Mouse (Mus musculus) MEL (cell line): Measurements from ENCODE around the gene Gm20388. TPM values are rescaled to one million over a fixed set of nuclear protein-coding genes. Genes with fewer than 3 reads are reported as not detected.
A peak's percentile ranks its signal among the peaks of the same experiment; 100 is the strongest.

Experiments
- DNase-seq: peaks from one replicate; pipeline ENCODE4 v3.0.0; 2011; ENCODE audit warnings: low read depth, low spot score
- H3K27ac ChIP-seq: 2 replicates; pipeline ENCODE4 v1.5.1; 2012; ENCODE audit warnings: low read depth, mild to moderate bottlenecking, control low read depth, low read length, moderate library complexity; ENCODE audit not compliant: control insufficient read depth
- H3K27me3 ChIP-seq, 2 experiments: fragments of 150-350 bp in 1 of 2; sonication (generic) in 1 of 2; 2 replicates each; pipeline ENCODE4 v1.6.1; 2012; ENCODE audit warnings: low read length in 2 of 2, mild to moderate bottlenecking in 2 of 2, improper control_type of control experiment in 1 of 2, moderate library complexity in 1 of 2; ENCODE audit not compliant: insufficient read depth in 2 of 2, control insufficient read depth in 1 of 2
- H3K36me3 ChIP-seq, 2 experiments: 2 replicates each; pipeline ENCODE4 v1.6.1; 2012 to 2014; ENCODE audit warnings: low read length in 2 of 2, improper control_type of control experiment in 1 of 2, inconsistent platforms in 1 of 2, mild to moderate bottlenecking in 1 of 2; ENCODE audit not compliant: insufficient read depth in 2 of 2, control insufficient read depth in 1 of 2
- H3K4me1 ChIP-seq, 2 experiments: fragments of 150-350 bp in 1 of 2; sonication (generic) in 1 of 2; 2 replicates each; pipeline ENCODE4 v1.6.1; 2012; ENCODE audit warnings: low read length in 2 of 2, improper control_type of control experiment in 1 of 2, mild to moderate bottlenecking in 1 of 2; ENCODE audit not compliant: insufficient read depth in 2 of 2, control insufficient read depth in 1 of 2
- H3K4me3 ChIP-seq, 2 experiments: fragments of 150-350 bp in 1 of 2; sonication (generic) in 1 of 2; 2 replicates each; pipeline ENCODE4 v1.5.1; 2012; ENCODE audit warnings: low read depth in 2 of 2, low read length in 2 of 2, mild to moderate bottlenecking in 2 of 2, moderate library complexity in 2 of 2, control low read depth in 1 of 2, improper control_type of control experiment in 1 of 2; ENCODE audit not compliant: control insufficient read depth in 1 of 2, insufficient read depth in 1 of 2
- H3K79me2 ChIP-seq: 2 replicates; pipeline ENCODE4 v1.6.1; 2012; ENCODE audit warnings: mild to moderate bottlenecking, low read length, moderate library complexity; ENCODE audit not compliant: control insufficient read depth, poor library complexity, insufficient read depth
- H3K9ac ChIP-seq: 2 replicates; pipeline ENCODE4 v1.6.1; 2012; ENCODE audit warnings: low read depth, mild to moderate bottlenecking, control low read depth, low read length, moderate library complexity; ENCODE audit not compliant: control insufficient read depth, poor library complexity, severe bottlenecking
- H3K9me3 ChIP-seq: fragments of 150-350 bp; sonication (generic); replicated peaks from 2 replicates; pipeline ENCODE4 v1.6.1; 2012; ENCODE audit warnings: mild to moderate bottlenecking, low read length, improper control_type of control experiment, moderate library complexity; ENCODE audit not compliant: insufficient read depth
- BHLHE40 ChIP-seq: IDR thresholded peaks from 2 replicates; pipeline ENCODE4 v1.6.1; 2012; ENCODE audit warnings: low read depth, mild to moderate bottlenecking, inconsistent platforms, low read length, improper control_type of control experiment, borderline replicate concordance
- CHD1 ChIP-seq: IDR thresholded peaks from 2 replicates; pipeline ENCODE4 v1.6.1; 2012; ENCODE audit warnings: low read depth, mild to moderate bottlenecking, inconsistent platforms, low read length, improper control_type of control experiment
- E2F4 ChIP-seq: IDR thresholded peaks from 2 replicates; pipeline ENCODE4 v1.6.1; 2011; ENCODE audit warnings: low read depth, low read length, improper control_type of control experiment, borderline replicate concordance
- EP300 ChIP-seq, 2 experiments: IDR thresholded peaks; 2 replicates each; pipeline ENCODE4 v1.6.1; 2011; ENCODE audit warnings: improper control_type of control experiment in 2 of 2, low read length in 2 of 2, low read depth in 1 of 2, mild to moderate bottlenecking in 1 of 2
- GABPA ChIP-seq: IDR thresholded peaks from 2 replicates; pipeline ENCODE4 v1.6.1; 2012; ENCODE audit warnings: low read depth, mild to moderate bottlenecking, inconsistent platforms, low read length, improper control_type of control experiment, moderate library complexity
- KAT2A ChIP-seq: conservative IDR thresholded peaks from 2 replicates; pipeline ENCODE4 v1.6.1; 2012; ENCODE audit warnings: low read depth, low read length, improper control_type of control experiment, inconsistent platforms
- MAX ChIP-seq: IDR thresholded peaks from 2 replicates; pipeline ENCODE4 v1.6.1; 2011; ENCODE audit warnings: low read length, improper control_type of control experiment
- MAZ ChIP-seq: IDR thresholded peaks from 2 replicates; pipeline ENCODE4 v1.6.1; 2012; ENCODE audit warnings: low read depth, mild to moderate bottlenecking, inconsistent platforms, low read length, improper control_type of control experiment
- MXI1 ChIP-seq: IDR thresholded peaks from 2 replicates; pipeline ENCODE4 v1.6.1; 2011; ENCODE audit warnings: mild to moderate bottlenecking, low read depth, low read length, improper control_type of control experiment
- NELFE ChIP-seq: IDR thresholded peaks from 2 replicates; pipeline ENCODE4 v1.6.1; 2011; ENCODE audit warnings: low read depth, low read length, improper control_type of control experiment
- NRF1 ChIP-seq: IDR thresholded peaks from 2 replicates; pipeline ENCODE4 v1.6.1; 2014; ENCODE audit warnings: low read depth, mild to moderate bottlenecking, inconsistent platforms, low read length, improper control_type of control experiment, moderate library complexity; ENCODE audit not compliant: poor library complexity, insufficient read depth, severe bottlenecking
- POLR2A ChIP-seq, 2 experiments: IDR thresholded peaks; 2 replicates each; pipeline ENCODE4 v1.6.1; 2011 to 2012; ENCODE audit warnings: low read length in 2 of 2, mild to moderate bottlenecking in 2 of 2, control low read depth in 1 of 2, improper control_type of control experiment in 1 of 2, low read depth in 1 of 2, moderate library complexity in 1 of 2; ENCODE audit not compliant: control insufficient read depth in 1 of 2, insufficient read depth in 1 of 2, poor library complexity in 1 of 2
- POLR2AphosphoS2 ChIP-seq: IDR thresholded peaks from 2 replicates; pipeline ENCODE4 v1.6.1; 2011; ENCODE audit warnings: low read length, improper control_type of control experiment
- POLR2AphosphoS5 ChIP-seq: IDR thresholded peaks from 2 replicates; pipeline ENCODE4 v1.6.1; 2012; ENCODE audit warnings: low read depth, borderline replicate concordance, mild to moderate bottlenecking, inconsistent platforms, low read length, moderate library complexity, mixed read lengths
- RCOR1 ChIP-seq: IDR thresholded peaks from 2 replicates; pipeline ENCODE4 v1.6.1; 2012; ENCODE audit warnings: low read depth, mild to moderate bottlenecking, inconsistent platforms, low read length, improper control_type of control experiment
- SIN3A ChIP-seq: IDR thresholded peaks from 2 replicates; pipeline ENCODE4 v1.6.1; 2012; ENCODE audit warnings: low read length, improper control_type of control experiment, inconsistent platforms
- TAL1 ChIP-seq: IDR thresholded peaks from 2 replicates; pipeline ENCODE4 v1.6.1; 2012; ENCODE audit warnings: mild to moderate bottlenecking, inconsistent platforms, low read length, moderate library complexity, mixed read lengths
- TBP ChIP-seq: IDR thresholded peaks from 2 replicates; pipeline ENCODE4 v1.8.0; 2011; ENCODE audit warnings: low read depth, low read length, improper control_type of control experiment
- TCF12 ChIP-seq: IDR thresholded peaks from 2 replicates; pipeline ENCODE4 v1.6.1; 2014; ENCODE audit warnings: low read depth, mild to moderate bottlenecking, inconsistent platforms, low read length, improper control_type of control experiment, moderate library complexity
- UBTF ChIP-seq: IDR thresholded peaks from 2 replicates; pipeline ENCODE4 v1.6.1; 2012; ENCODE audit warnings: low read depth, mild to moderate bottlenecking, inconsistent platforms, low read length, improper control_type of control experiment, moderate library complexity, borderline replicate concordance; ENCODE audit not compliant: insufficient read depth
- USF1 ChIP-seq: IDR thresholded peaks from 2 replicates; pipeline ENCODE4 v1.6.1; 2014; ENCODE audit warnings: low read depth, mild to moderate bottlenecking, inconsistent platforms, low read length, improper control_type of control experiment, moderate library complexity
- USF2 ChIP-seq, 2 experiments: IDR thresholded peaks; 2 replicates each; pipeline ENCODE4 v1.6.1; 2011 to 2012; ENCODE audit warnings: improper control_type of control experiment in 2 of 2, low read length in 2 of 2, borderline replicate concordance in 1 of 2, inconsistent platforms in 1 of 2, low read depth in 1 of 2, mild to moderate bottlenecking in 1 of 2; ENCODE audit not compliant: insufficient read depth in 1 of 2
- ZKSCAN1 ChIP-seq: IDR thresholded peaks from 2 replicates; pipeline ENCODE4 v1.6.1; 2012; ENCODE audit warnings: low read depth, mild to moderate bottlenecking, inconsistent platforms, low read length, improper control_type of control experiment, moderate library complexity
- ZNF384 ChIP-seq: IDR thresholded peaks from 2 replicates; pipeline ENCODE4 v1.6.1; 2012; ENCODE audit warnings: low read depth, mild to moderate bottlenecking, inconsistent platforms, low read length, improper control_type of control experiment
- polyA plus RNA-seq, 2 experiments: library from polyadenylated mRNA; stranded (reverse) in 1 of 2; unstranded in 1 of 2; fragments of >175 nt in 1 of 2; fragments of >200 nt in 1 of 2; gene quantifications; 2 replicates each; pipeline versions ENCODE4 v1.2.1 to v1.2.4; 2012; ENCODE audit warnings: low replicate concordance in 2 of 2, low read depth in 1 of 2; ENCODE audit not compliant: insufficient read length in 2 of 2, insufficient read depth in 1 of 2, missing spikeins in 1 of 2
- total RNA-seq: library from RNA; depleted of rRNA; stranded (reverse); fragments of 300-350 nt; gene quantifications from 2 replicates; pipeline ENCODE4 v1.2.3, GENCODE M21; 2012

The Gm20388 gene
- total and polyA plus RNA-seq, 3 experiments: 11.1 to 17.8 TPM; not detected in 1

DNA sequence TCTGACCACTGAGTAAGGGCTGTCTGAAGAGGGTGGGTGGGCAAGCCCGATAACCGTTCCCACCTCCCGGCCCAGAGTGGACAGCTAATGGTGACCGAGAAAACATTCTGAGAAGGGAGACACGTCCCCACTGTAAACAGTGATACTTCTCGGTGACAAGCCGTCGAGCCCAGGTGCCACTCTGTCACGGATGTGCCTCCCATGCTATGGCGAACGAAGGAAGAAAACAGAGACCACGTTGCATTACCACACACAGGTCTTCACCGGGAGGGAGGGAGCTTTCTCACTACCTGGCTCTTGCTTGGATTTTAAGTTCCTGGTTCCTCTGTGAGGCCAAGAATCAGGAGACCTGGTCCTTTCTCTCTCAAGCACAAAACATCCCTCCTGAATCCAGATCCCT lies 2637.7 kb downstream of the Gm20388 start:
- H3K4me3 ChIP-seq: peak overlapping the region in 1 of 2 experiments; percentile 8; a peak in 3 of 4 replicates
- peaks cover 3 to 27% of the 10 kb centered on the region in 2 experiments; a peak in 2 of 4 replicates for H3K36me3 ChIP-seq
- H3K27me3 ChIP-seq: no peaks in the 10 kb centered on the region
- H3K27ac ChIP-seq: peak overlapping the region; percentile 63
- peaks cover 0 to 27% of the 10 kb centered on the region in 2 experiments; a peak in 3 of 4 replicates for H3K4me1 ChIP-seq
- peak overlapping the region; percentile 4 for H3K9ac ChIP-seq
- no peaks in the 10 kb centered on the region for H3K9me3 ChIP-seq
- DNase-seq: no peak
- no peak for TF ChIP-seq ZNF384
- no peak for TF ChIP-seq UBTF
- TF ChIP-seq MAZ: no peak
- 0 out of 2 replicates have a peak, but pooled peaks have one; percentile 34 for TF ChIP-seq MXI1
- TF ChIP-seq SIN3A: no peak
- peak; percentile 2; the same call in 1 of the 2 replicates for TF ChIP-seq POLR2AphosphoS2
- TF ChIP-seq GABPA: no peak
- TF ChIP-seq E2F4: no peak
- TF ChIP-seq ZKSCAN1: no peak
- H3K79me2 ChIP-seq: peaks cover 74% of the 10 kb centered on the region

DNA sequence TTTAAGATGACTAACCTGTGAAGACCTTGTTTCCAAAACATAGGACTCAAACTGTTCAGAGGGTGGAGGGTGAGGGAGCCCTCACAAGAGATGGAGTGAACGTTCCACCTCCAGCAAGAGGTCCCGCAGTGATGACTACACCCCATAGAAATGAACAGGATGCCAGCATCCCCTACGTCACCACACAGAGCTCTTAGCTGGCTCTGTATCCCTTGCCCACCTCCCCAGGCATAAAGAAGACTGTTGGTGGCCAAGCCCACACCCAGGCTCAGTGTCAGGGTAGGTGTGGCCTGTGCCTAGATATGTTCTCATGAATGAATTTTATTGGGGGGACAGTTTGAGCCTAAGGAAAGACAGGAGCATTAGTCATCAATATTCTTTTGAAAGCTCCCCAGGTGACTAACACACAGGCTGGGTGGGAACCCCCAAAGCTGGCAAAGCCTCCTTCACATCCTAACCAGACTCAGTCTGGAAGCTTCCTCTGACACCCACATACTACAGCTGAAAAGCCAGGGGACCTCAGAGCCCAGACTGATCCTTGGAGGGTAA lies 2638.3 kb downstream of the Gm20388 start:
- TF ChIP-seq POLR2A (IDR thresholded peaks at IDR 0.05; ENCODE audit: control insufficient read depth in 1 of 2, insufficient read depth in 1 of 2, low read depth in 1 of 2, low read length in 2 of 2, poor library complexity in 1 of 2) (peak in 1 of 2 experiments; percentile 54; a peak in 2 of 4 replicates), POLR2AphosphoS5 (no peak), TBP (no peak), TCF12 (no peak), CHD1 (no peak), NRF1 (no peak), TAL1 (no peak), NELFE (peak; percentile 20; the same call in 1 of the 2 replicates), USF1 (no peak), BHLHE40 (no peak), USF2 (IDR thresholded peaks at IDR 0.05; ENCODE audit: borderline replicate concordance in 1 of 2, insufficient read depth in 1 of 2, low read depth in 1 of 2, low read length in 2 of 2) (no peak), RCOR1 (no peak), GABPA (no peak), SIN3A (0 out of 2 replicates have a peak, but pooled peaks have one; percentile 13), POLR2AphosphoS2 (0 out of 2 replicates have a peak, but pooled peaks have one; percentile 46), UBTF (no peak), MAX (no peak), KAT2A (no peak), EP300 (IDR thresholded peaks at IDR 0.05; ENCODE audit: low read depth in 1 of 2, low read length in 2 of 2) (no peak), MAZ (no peak)
- DNase-seq: peak; percentile 53
- H3K9ac ChIP-seq: peak overlapping the region; percentile 79
- H3K9me3 ChIP-seq: no peaks in the 10 kb centered on the region
- H3K4me3 ChIP-seq: peak overlapping the region in 1 of 2 experiments; percentile 50; a peak in 3 of 4 replicates
- peak overlapping the region; percentile 63 for H3K27ac ChIP-seq
- H3K4me1 ChIP-seq: peaks cover 0 to 27% of the 10 kb centered on the region in 2 experiments; a peak in 3 of 4 replicates
- peaks cover 3 to 27% of the 10 kb centered on the region in 2 experiments; a peak in 2 of 4 replicates for H3K36me3 ChIP-seq
- H3K27me3 ChIP-seq: no peaks in the 10 kb centered on the region
- peaks cover 70% of the 10 kb centered on the region for H3K79me2 ChIP-seq
